8 mouse cellular contexts compared by ENCODE assay signal in genomic region chr19:54045931-54046683, GRCm38 (mm10). TPM values are rescaled to one million over a fixed set of nuclear protein-coding genes. Genes with fewer than 3 reads are reported as not detected.
DNase-seq lines count a peak whose midpoint lies in the region; ATAC-seq and TF ChIP-seq lines count a peak whose summit lies in the region.

No protein-coding gene starts in this region.

- H3K9me3 ChIP-seq in forebrain, embryonic 10.5 days: no peaks in the 10 kb centered on the region
- H3K9me3 ChIP-seq in intestine, embryonic 15.5 days: no peaks in the 10 kb centered on the region
- no peaks in the 10 kb centered on the region for H3K9me3 ChIP-seq in midbrain, embryonic 10.5 days (replicated peaks)
- H3K9me3 ChIP-seq in stomach, embryonic 16.5 days (replicated peaks; ENCODE audit: control insufficient read depth, low read length): no peaks in the 10 kb centered on the region

- no peaks in the 10 kb centered on the region for H3K36me3 ChIP-seq in forebrain, embryonic 10.5 days (replicated peaks)
- no peaks in the 10 kb centered on the region for H3K36me3 ChIP-seq in intestine, embryonic 15.5 days
- no peaks in the 10 kb centered on the region for H3K36me3 ChIP-seq in midbrain, embryonic 10.5 days
- H3K36me3 ChIP-seq in stomach, embryonic 16.5 days (ENCODE audit: control insufficient read depth, insufficient read depth, low read length): no peaks in the 10 kb centered on the region

- WGBS in forebrain, embryonic 10.5 days: 4% methylated on average over 55 of the region's 55 CpGs
- 2% methylated on average over 54 of the region's 55 CpGs for WGBS in intestine, embryonic 15.5 days
- WGBS in midbrain, embryonic 10.5 days: 3% methylated on average over 55 of the region's 55 CpGs
- WGBS in stomach, embryonic 16.5 days: 3% methylated on average over 54 of the region's 55 CpGs

- DNase-seq in layer of hippocampus, adult 2 months (ENCODE audit: low spot score in 2 of 2): no peak
- DNase-seq in layer of hippocampus, adult 9-10 months (ENCODE audit: low spot score): no peak
- DNase-seq in T-cell, adult 2 months (ENCODE audit: low spot score): peak; percentile 16
- DNase-seq in forebrain, embryonic 10.5 days (ENCODE audit: extremely low spot score, low spot score): peak; percentile 25
- DNase-seq in midbrain, embryonic 10.5 days (ENCODE audit: low spot score): peak; percentile 44
- no peak for DNase-seq in c-Kit-positive CD71-positive TER-119-positive erythroid progenitor cells, embryonic 14.5 days (ENCODE audit: low spot score)

- peak overlapping the region; percentile 71; the same call in 1 of the 2 replicates for H3K9ac ChIP-seq in intestine, embryonic 15.5 days
- peak overlapping the region; percentile 72; the same call in 1 of the 2 replicates for H3K9ac ChIP-seq in stomach, embryonic 16.5 days (ENCODE audit: low read length)

- peaks cover 44% of the 10 kb centered on the region for H3K4me1 ChIP-seq in forebrain, embryonic 10.5 days
- H3K4me1 ChIP-seq in intestine, embryonic 15.5 days (replicated peaks): peaks cover 39% of the 10 kb centered on the region
- H3K4me1 ChIP-seq in midbrain, embryonic 10.5 days: peaks cover 41% of the 10 kb centered on the region
- H3K4me1 ChIP-seq in stomach, embryonic 16.5 days (ENCODE audit: control insufficient read depth, insufficient read depth, low read length): peaks cover 25% of the 10 kb centered on the region

- TF ChIP-seq CTCF in layer of hippocampus, adult 2 months (conservative IDR thresholded peaks at IDR 0.05): no peak

- peak overlapping the region; percentile 83; the same call in 1 of the 2 replicates for H3K27ac ChIP-seq in layer of hippocampus, adult 2 months
- no peak overlapping the region for H3K27ac ChIP-seq in forebrain, embryonic 10.5 days
- H3K27ac ChIP-seq in intestine, embryonic 15.5 days: no peak overlapping the region
- no peak overlapping the region for H3K27ac ChIP-seq in midbrain, embryonic 10.5 days (replicated peaks)
- no peak overlapping the region for H3K27ac ChIP-seq in stomach, embryonic 16.5 days (ENCODE audit: low read length)

- H3K27me3 ChIP-seq in forebrain, embryonic 10.5 days (ENCODE audit: poor library complexity, severe bottlenecking): peaks cover 77% of the 10 kb centered on the region
- H3K27me3 ChIP-seq in intestine, embryonic 15.5 days (replicated peaks): peaks cover 23% of the 10 kb centered on the region
- peaks cover 73% of the 10 kb centered on the region for H3K27me3 ChIP-seq in midbrain, embryonic 10.5 days (ENCODE audit: low read depth, poor library complexity, severe bottlenecking)
- peaks cover 42% of the 10 kb centered on the region for H3K27me3 ChIP-seq in stomach, embryonic 16.5 days (ENCODE audit: control insufficient read depth, insufficient read depth, low read length)

- ATAC-seq in intestine, embryonic 15.5 days: no peak
- ATAC-seq in stomach, embryonic 16.5 days (ENCODE audit: insufficient read depth, low FRiP score): no peak

- H3K4me2 ChIP-seq in intestine, embryonic 15.5 days (replicated peaks): peak overlapping the region; percentile 100
- peak overlapping the region; percentile 100 for H3K4me2 ChIP-seq in stomach, embryonic 16.5 days (ENCODE audit: low read depth, low read length)

- peak overlapping the region; percentile 76 for H3K4me3 ChIP-seq in layer of hippocampus, adult 2 months
- peak overlapping the region; percentile 66 for H3K4me3 ChIP-seq in forebrain, embryonic 10.5 days
- peak overlapping the region; percentile 60 for H3K4me3 ChIP-seq in intestine, embryonic 15.5 days (replicated peaks)
- H3K4me3 ChIP-seq in midbrain, embryonic 10.5 days: peak overlapping the region; percentile 65
- peak overlapping the region; percentile 59 for H3K4me3 ChIP-seq in stomach, embryonic 16.5 days (replicated peaks; ENCODE audit: low read length)

RNA-seq across cellular contexts. Expression of gene Adra2a, which starts 2.2 kb away (rescaled TPM):
- 10 to 100 TPM; 10.3 to 12.0 TPM for total RNA-seq in layer of hippocampus, adult 2 months (2021)
- polyA plus RNA-seq in forebrain, embryonic 10.5 days (2016; fragmentation: Nextera tagmentation; extraction: Ambion mirVana): 0.67 and 0.73 TPM in 2 replicates
- 1.4 TPM in 2 replicates for polyA plus RNA-seq in intestine, embryonic 15.5 days (2015; fragmentation: Nextera tagmentation; extraction: Ambion mirVana)
- polyA plus RNA-seq in midbrain, embryonic 10.5 days (2016; fragmentation: Nextera tagmentation; extraction: Ambion mirVana): 0.62 and 0.71 TPM in 2 replicates
- 0.31 and 0.32 TPM in 2 replicates for polyA plus RNA-seq in stomach, embryonic 16.5 days (2015; fragmentation: Nextera tagmentation; extraction: Ambion mirVana)

Comparison
In these comparisons a context has a peak if more than half of its experiments do, and no peak if none do; other contexts are left out.
1. DNase-seq: peak in T-cell, adult 2 months (single experiment), forebrain, embryonic 10.5 days (single experiment) and midbrain, embryonic 10.5 days (single experiment); none in layer of hippocampus, adult 2 months (0 of 2), layer of hippocampus, adult 9-10 months (single experiment) and c-Kit-positive CD71-positive TER-119-positive erythroid progenitor cells, embryonic 14.5 days (single experiment).
2. Peak in every context shown above with its lines, with median percentiles within 50 percentile points of each other: H3K4me3 ChIP-seq.